Mouse (Mus musculus): ENCODE data around the gene Myb. TPM values are rescaled to one million over a fixed set of nuclear protein-coding genes. Genes with fewer than 3 reads are reported as not detected.

Gene Myb
- total RNA-seq, 2 experiments from 2014 or later: 0.23 to 0.25 TPM

GRCm38 (mm10) chr10:21092501-21093270 lies 68.1 kb downstream of the Myb start:
- H3K27ac ChIP-seq: no peak overlapping the region
- DNase-seq (ENCODE audit: extremely low spot score in 1 of 2, low spot score in 2 of 2): no peak
- TF ChIP-seq CTCF (IDR thresholded peaks at IDR 0.05): no peak
- no peak overlapping the region for H3K4me3 ChIP-seq
- intact Hi-C loops (cut with DNase I): no loop called here

GRCm38 (mm10) chr10:21090922-21091700 lies 69.7 kb downstream of the Myb start:
- Histone ChIP-seq H3K4me3 (no peak overlapping the region), H3K27ac (no peak overlapping the region)
- intact Hi-C loops (cut with DNase I): no loop called here
- no peak for TF ChIP-seq CTCF (IDR thresholded peaks at IDR 0.05)
- DNase-seq (ENCODE audit: extremely low spot score in 1 of 2, low spot score in 2 of 2): no peak

DNA sequence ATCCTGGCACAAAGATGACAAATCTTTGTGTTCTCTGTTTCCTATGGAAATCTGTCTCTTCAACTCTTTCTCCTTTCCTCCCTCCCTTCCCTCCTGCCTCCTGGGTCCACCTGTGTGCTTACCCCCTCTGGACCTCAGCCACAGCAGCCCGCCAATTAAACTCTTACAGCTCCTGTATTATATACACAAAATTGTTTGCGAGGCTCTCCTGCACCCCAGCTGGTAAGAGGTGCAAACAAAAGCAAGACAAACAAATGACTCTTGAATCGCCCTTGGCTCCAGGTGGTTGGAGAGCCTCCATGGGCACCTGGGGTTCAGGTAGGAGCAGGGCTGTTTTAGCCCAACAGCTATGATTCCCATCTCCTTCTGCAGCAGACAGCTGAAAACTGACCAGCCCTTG lies 71.2 kb downstream of the Myb start:
- Histone ChIP-seq H3K4me3 (no peak overlapping the region), H3K27ac (no peak overlapping the region)
- intact Hi-C loops (cut with DNase I): no loop called here
- TF ChIP-seq CTCF (IDR thresholded peaks at IDR 0.05): no peak
- DNase-seq (ENCODE audit: extremely low spot score in 1 of 2, low spot score in 2 of 2): no peak

DNA sequence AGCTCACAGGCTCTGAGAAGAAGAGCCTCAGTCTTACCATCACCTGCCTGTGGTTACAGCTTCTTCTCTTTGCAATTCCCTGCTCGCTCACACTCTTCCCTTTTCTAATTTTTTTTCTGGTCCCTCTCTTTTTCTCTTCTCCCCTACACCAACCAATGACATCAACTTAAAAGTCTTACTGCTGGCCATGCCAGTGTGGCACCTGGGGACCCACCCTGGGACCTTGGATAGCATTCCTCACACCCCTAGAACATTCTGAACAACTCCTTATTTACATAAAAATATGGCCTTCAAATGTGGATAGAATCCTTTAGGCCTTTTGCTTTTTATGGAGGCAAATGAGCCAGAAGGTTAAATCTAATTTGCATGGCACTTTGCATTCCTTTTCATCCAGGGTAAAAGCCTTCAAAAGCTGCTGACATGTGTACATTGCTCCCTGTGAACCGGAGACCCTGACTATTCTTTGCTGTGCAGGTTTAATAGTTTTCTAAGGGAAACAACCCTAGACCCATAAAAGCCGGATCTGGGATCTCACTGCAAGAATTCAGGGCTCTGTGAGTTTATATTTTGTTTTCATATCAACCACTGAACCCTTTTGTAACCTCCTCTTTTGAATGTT lies 73.1 kb downstream of the Myb start:
- DNase-seq (ENCODE audit: extremely low spot score in 1 of 2, low spot score in 2 of 2): no peak
- no peak overlapping the region for H3K27ac ChIP-seq
- no peak overlapping the region for H3K4me3 ChIP-seq
- intact Hi-C loops (cut with DNase I): no loop called here
- no peak for TF ChIP-seq CTCF (IDR thresholded peaks at IDR 0.05)

GRCm38 (mm10) chr10:21085044-21085443 lies 75.7 kb downstream of the Myb start:
- H3K4me3 ChIP-seq: no peak overlapping the region
- intact Hi-C loops (cut with DNase I): no loop called here
- no peak for TF ChIP-seq CTCF (IDR thresholded peaks at IDR 0.05)
- no peak for DNase-seq (ENCODE audit: extremely low spot score in 1 of 2, low spot score in 2 of 2)
- H3K27ac ChIP-seq: no peak overlapping the region

- TF ChIP-seq CTCF (IDR thresholded peaks at IDR 0.05): no peak
- H3K27ac ChIP-seq: no peak overlapping the region
- DNase-seq (ENCODE audit: extremely low spot score in 1 of 2, low spot score in 2 of 2): no peak
- intact Hi-C loops (cut with DNase I): loop anchor here (5.0 kb wide), 1 partner anchor 104 kb away; no protein-coding TSS in a partner anchor
- no peak overlapping the region for H3K4me3 ChIP-seq
Observed at GRCm38 (mm10) chr10:21083391-21083918, 77.3 kb downstream of the Myb start.

- intact Hi-C loops (cut with DNase I): loop anchor here (5.0 kb wide), 1 partner anchor 105 kb away; no protein-coding TSS in a partner anchor
- Histone ChIP-seq H3K27ac (no peak overlapping the region), H3K4me3 (no peak overlapping the region)
- DNase-seq (ENCODE audit: extremely low spot score in 1 of 2, low spot score in 2 of 2): no peak
- no peak for TF ChIP-seq CTCF (IDR thresholded peaks at IDR 0.05)
Observed at GRCm38 (mm10) chr10:21082447-21082846, 78.3 kb downstream of the Myb start.

DNA sequence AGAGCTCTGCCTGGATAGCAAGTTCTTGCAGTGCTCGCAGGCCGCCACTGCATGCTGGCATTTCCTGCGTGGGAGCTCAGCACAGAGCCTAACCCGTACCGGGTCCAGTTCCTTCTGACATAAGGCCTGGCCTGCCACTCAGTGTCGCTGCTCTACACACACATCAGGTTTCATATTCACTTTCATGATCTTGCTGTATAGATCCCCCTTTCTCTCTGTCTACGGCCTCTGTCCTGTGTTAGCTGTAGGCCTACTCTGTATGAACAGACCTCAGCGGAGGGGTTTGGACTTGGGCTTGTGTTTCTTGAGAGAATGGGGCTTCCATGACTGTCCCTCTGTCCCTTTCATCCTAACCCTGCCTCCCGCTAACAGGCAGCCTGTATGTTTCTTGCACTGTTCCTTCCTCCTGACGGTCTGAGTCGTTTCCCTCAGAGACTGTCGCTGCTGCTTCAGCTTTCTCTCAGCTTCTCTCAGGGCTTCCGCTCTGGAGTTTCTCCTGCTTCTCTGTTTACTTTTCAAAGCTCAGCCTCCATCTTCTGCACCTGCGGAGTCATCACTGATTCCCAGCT lies 83.5 kb downstream of the Myb start:
- Histone ChIP-seq H3K27ac (no peak overlapping the region), H3K4me3 (no peak overlapping the region)
- intact Hi-C loops (cut with DNase I): no loop called here
- TF ChIP-seq CTCF (IDR thresholded peaks at IDR 0.05): no peak
- no peak for DNase-seq (ENCODE audit: extremely low spot score in 1 of 2, low spot score in 2 of 2)

- no peak overlapping the region for H3K4me3 ChIP-seq
- intact Hi-C loops (cut with DNase I): no loop called here
Observed at GRCm38 (mm10) chr10:21076731-21077130, 84.1 kb downstream of the Myb start.

GRCm38 (mm10) chr10:21076137-21076536 lies 84.6 kb downstream of the Myb start:
- DNase-seq (ENCODE audit: extremely low spot score in 1 of 2, low spot score in 2 of 2): no peak
- intact Hi-C loops (cut with DNase I): no loop called here
- Histone ChIP-seq H3K4me3 (no peak overlapping the region), H3K27ac (no peak overlapping the region)
- no peak for TF ChIP-seq CTCF (IDR thresholded peaks at IDR 0.05)

More at GRCm38 (mm10) chr10:21076731-21077130, 84.1 kb downstream of the Myb start:
- DNase-seq (ENCODE audit: extremely low spot score in 1 of 2, low spot score in 2 of 2): no peak
- no peak for TF ChIP-seq CTCF (IDR thresholded peaks at IDR 0.05)
- H3K27ac ChIP-seq: no peak overlapping the region

Other genes with a start within 250 kb of the Myb start
- gene Ahi1, start 208.4 kb downstream of the Myb start, total RNA-seq (2021): 100 to 1,000 TPM; 181 to 211 TPM
- 10 to 100 TPM; 66.3 to 70.9 TPM for gene Hbs1l, start 135.0 kb upstream of the Myb start, total RNA-seq (2021)
- under 1 TPM; 0.14 to 0.40 TPM for gene Aldh8a1, start 216.3 kb upstream of the Myb start, total RNA-seq (2021)

All from left cerebral cortex, adult 2 months (tissue).